Mouse (Mus musculus): ENCODE measurements at regions not wholly inside any gene's neighbourhood (a gene's known extent, or its start where the extent isn't known, plus 50 kb on each side); places are given as distances from the start of the nearest gene placed in this dataset.

GRCm38 (mm10) chr11:64663166-64663565, 226.7 kb upstream of the F930015N05Rik start:
- no peak for DNase-seq

GRCm38 (mm10) chr11:64667010-64667409, 230.6 kb upstream of the F930015N05Rik start:
- peak; percentile 16 to 36 for DNase-seq

- DNase-seq: no peak
Measured at GRCm38 (mm10) chr11:64667521-64667920, 231.1 kb upstream of the F930015N05Rik start.

- peak in 1 of 2 experiments; percentile 37 for DNase-seq
Measured at GRCm38 (mm10) chr11:64671898-64672297, 235.4 kb upstream of the F930015N05Rik start.

GRCm38 (mm10) chr11:64673546-64673945, 237.1 kb upstream of the F930015N05Rik start:
- DNase-seq: no peak

- no peak for DNase-seq
Measured at GRCm38 (mm10) chr11:64703776-64704175, 267.3 kb upstream of the F930015N05Rik start.

- DNase-seq: no peak
Measured at GRCm38 (mm10) chr11:64711801-64712200, 267.0 kb upstream of the Elac2 start.

GRCm38 (mm10) chr11:64715182-64715581, 263.7 kb upstream of the Elac2 start:
- DNase-seq: peak; percentile 72 to 74

GRCm38 (mm10) chr11:64718316-64719085, 260.3 kb upstream of the Elac2 start:
- DNase-seq: peak; percentile 91 to 93

- no peak for DNase-seq
Measured at GRCm38 (mm10) chr11:64726249-64726648, 252.6 kb upstream of the Elac2 start.

- DNase-seq: no peak
Measured at GRCm38 (mm10) chr11:64727841-64728421, 250.9 kb upstream of the Elac2 start.

GRCm38 (mm10) chr11:64738948-64739347, 239.9 kb upstream of the Elac2 start:
- no peak for DNase-seq

- DNase-seq: no peak
Measured at GRCm38 (mm10) chr11:64743753-64744152, 235.1 kb upstream of the Elac2 start.

GRCm38 (mm10) chr11:64746146-64746545, 232.7 kb upstream of the Elac2 start:
- DNase-seq: no peak

GRCm38 (mm10) chr11:64749976-64750375, 228.9 kb upstream of the Elac2 start:
- no peak for DNase-seq

GRCm38 (mm10) chr11:64752299-64752698, 226.5 kb upstream of the Elac2 start:
- DNase-seq: peak; percentile 5 to 30

GRCm38 (mm10) chr11:64752816-64753215, 226.0 kb upstream of the Elac2 start:
- peak; percentile 13 to 45 for DNase-seq

GRCm38 (mm10) chr11:64754076-64754475, 224.8 kb upstream of the Elac2 start:
- DNase-seq: no peak

- DNase-seq: no peak
Measured at GRCm38 (mm10) chr11:64755563-64755962, 223.3 kb upstream of the Elac2 start.

GRCm38 (mm10) chr11:64760626-64761025, 218.2 kb upstream of the Elac2 start:
- DNase-seq: no peak

- no peak for DNase-seq
Measured at GRCm38 (mm10) chr11:64762755-64763154, 216.1 kb upstream of the Elac2 start.

- DNase-seq: no peak
Measured at GRCm38 (mm10) chr11:64764056-64764455, 214.8 kb upstream of the Elac2 start.

- peak; percentile 30 to 54 for DNase-seq
Measured at GRCm38 (mm10) chr11:64776691-64777090, 202.1 kb upstream of the Elac2 start.

Measured in cerebellum, postnatal 10 days (tissue).